Mouse (Mus musculus) G1E (cell line): ENCODE data around the gene Rbm46.

ENCODE experiments used
- CTCF ChIP-seq: IDR thresholded peaks from 2 replicates; pipeline ENCODE4 v1.5.1; 2012; ENCODE audit warnings: low read depth, low read length, inconsistent platforms, mixed read lengths
- GATA1 ChIP-seq: IDR thresholded peaks from 2 replicates; pipeline ENCODE4 v1.6.1; 2012; ENCODE audit warnings: borderline replicate concordance, low read length, inconsistent platforms, mixed read lengths
- TAL1 ChIP-seq: conservative IDR thresholded peaks from 2 replicates; pipeline ENCODE4 v1.6.1; 2012; ENCODE audit warnings: low read depth, low read length, inconsistent platforms, mixed read lengths

GRCm38 (mm10) chr3:82908671-82909070 is 32.4 kb upstream of the Rbm46 start:
- TF ChIP-seq CTCF (no peak), GATA1 (no peak), TAL1 (no peak)
